Mouse (Mus musculus) E14TG2a.4 (cell line): ENCODE results near the gene Ppm1h.

Source experiments
- CTCF ChIP-seq: conservative IDR thresholded peaks from 2 replicates; pipeline ENCODE4 v1.5.1; 2014; ENCODE audit warnings: low read length
- NANOG ChIP-seq: IDR thresholded peaks from 2 replicates; pipeline ENCODE4 v1.6.1; 2014; ENCODE audit warnings: borderline replicate concordance, low read length, mixed read lengths
- POU5F1 ChIP-seq: IDR thresholded peaks from 2 replicates; pipeline ENCODE4 v1.6.1; 2014; ENCODE audit warnings: low read length, borderline replicate concordance

- TF ChIP-seq CTCF: no peak
- no peak for TF ChIP-seq POU5F1
- TF ChIP-seq NANOG: no peak
These were observed 308.0 kb downstream of the Ppm1h start for GRCm38 (mm10) chr10:122986320-122987225.
